Mouse (Mus musculus) lung, adult 2 months (tissue): Measurements from ENCODE around the gene Slc10a7. TPM values are rescaled to one million over a fixed set of nuclear protein-coding genes. Genes with fewer than 3 reads are reported as not detected.

Experiments
- DNase-seq: peaks from one replicate; pipeline ENCODE4 v3.0.0; 2022
- H3K4me1 ChIP-seq: fragments of 200-500 bp; 2 replicates; pipeline ENCODE4 v1.6.1; 2011; ENCODE audit warnings: low read length; ENCODE audit not compliant: control insufficient read depth, insufficient read depth
- H3K4me3 ChIP-seq: fragments of 200-500 bp; replicated peaks from 2 replicates; pipeline ENCODE3; 2011; ENCODE audit warnings: low read depth, mild to moderate bottlenecking, control low read depth, low read length; ENCODE audit errors: extremely low read depth
- CTCF ChIP-seq: fragments of 200-500 bp; IDR thresholded peaks from 2 replicates; pipeline ENCODE4 v1.5.1; 2011; ENCODE audit warnings: mild to moderate bottlenecking, low read length, control low read depth; ENCODE audit not compliant: insufficient read depth
- POLR2A ChIP-seq: fragments of 200-500 bp; IDR thresholded peaks from 2 replicates; pipeline ENCODE4 v1.6.1; 2011; ENCODE audit warnings: low read depth, mild to moderate bottlenecking, control low read depth, low read length, borderline replicate concordance; ENCODE audit errors: extremely low read depth
- WGBS: fragments of 180-500 bp; shearing (Covaris S2); methylation state at CpG from one replicate; pipeline ENCODE4 v1.1.7; 2018; 5-methylcytosine and 5-hydroxymethylcytosine counted together
- polyA plus RNA-seq: library from polyadenylated mRNA; depleted of rRNA; stranded (reverse); fragments of >200 nt; gene quantifications from 2 replicates; pipeline ENCODE4 v1.2.3, GENCODE M21; 2012

Slc10a7 gene
- polyA plus RNA-seq, 1 experiment = 14.1 TPM

DNA sequence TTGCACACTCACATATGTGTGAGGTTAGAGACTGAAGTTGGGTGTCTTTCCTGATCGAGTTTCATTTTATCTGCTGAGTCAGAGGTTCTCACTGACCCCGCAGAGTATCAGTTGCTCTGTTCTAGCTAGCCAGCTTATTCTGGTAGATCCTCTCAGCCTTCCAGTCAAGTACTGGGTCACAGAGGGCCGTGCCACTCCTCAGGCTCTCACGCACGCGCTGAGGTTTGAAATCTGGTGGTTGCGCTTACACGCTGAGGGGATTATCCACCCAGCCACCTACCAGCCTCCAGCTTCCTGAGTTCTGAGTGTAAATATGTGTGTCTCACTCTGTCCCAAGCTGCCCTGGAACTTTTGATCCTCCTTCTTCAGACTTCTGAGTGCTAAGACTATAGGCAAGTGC is 59.0 kb downstream of the Slc10a7 start:
- WGBS = 76% methylated on average over 8 of the region's 8 CpGs
- TF ChIP-seq CTCF = no peak
- no peak for TF ChIP-seq POLR2A

DNA sequence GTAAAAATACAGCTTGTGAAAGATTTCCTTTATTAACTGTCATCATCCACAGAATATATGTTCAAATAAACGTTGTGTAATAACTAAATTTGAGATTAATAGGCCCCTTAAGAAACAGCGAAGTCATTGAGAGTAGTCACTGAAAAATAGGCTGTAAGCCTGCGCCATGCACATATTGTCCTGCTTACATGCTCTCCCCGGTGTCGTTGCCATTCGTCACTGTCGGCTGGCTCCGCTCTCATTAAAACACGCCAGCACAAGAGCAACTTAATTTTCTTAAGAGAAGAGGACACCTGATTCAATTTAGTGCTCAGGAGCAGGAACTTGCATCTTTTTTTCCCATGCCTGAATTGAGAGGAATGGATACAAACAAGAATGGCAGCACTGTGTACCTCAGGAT is 62.4 kb downstream of the Slc10a7 start:
- no peak for TF ChIP-seq POLR2A
- TF ChIP-seq CTCF = no peak
- WGBS = 73% methylated on average over 9 of the region's 9 CpGs
- no peaks in the 10 kb centered on the region; the same call in 1 of the 2 replicates for H3K4me1 ChIP-seq
- DNase-seq = no peak
- no peak overlapping the region for H3K4me3 ChIP-seq

More for the DNA sequence above, 59.0 kb downstream of the Slc10a7 start:
- Histone ChIP-seq H3K4me3 (no peak overlapping the region), H3K4me1 (no peaks in the 10 kb centered on the region; the same call in 1 of the 2 replicates)
- DNase-seq = no peak

DNA sequence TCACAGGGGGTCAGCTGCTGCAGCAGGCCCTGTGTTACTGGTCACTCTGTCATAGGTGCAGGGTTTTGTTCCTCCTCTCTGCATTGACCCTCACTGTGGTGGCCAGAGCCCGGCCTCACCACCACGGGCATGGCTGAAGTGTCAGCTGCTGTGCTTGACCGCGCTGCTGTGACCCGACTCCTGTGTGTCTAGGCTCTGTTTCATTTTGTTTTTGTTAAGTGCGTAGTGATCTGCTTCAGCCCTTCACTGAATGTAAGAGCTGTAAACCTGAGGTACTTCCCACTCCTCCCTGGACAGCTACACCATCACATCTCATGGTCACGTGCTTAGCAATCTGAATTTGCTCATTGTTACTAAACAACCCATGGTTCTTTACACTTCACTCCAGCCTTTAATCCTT is 65.1 kb downstream of the Slc10a7 start:
- H3K4me3 ChIP-seq = no peak overlapping the region
- DNase-seq = no peak
- 89% methylated on average over 7 of the region's 7 CpGs for WGBS
- H3K4me1 ChIP-seq = no peaks in the 10 kb centered on the region; the same call in 1 of the 2 replicates
- TF ChIP-seq CTCF (no peak), POLR2A (no peak)

DNA sequence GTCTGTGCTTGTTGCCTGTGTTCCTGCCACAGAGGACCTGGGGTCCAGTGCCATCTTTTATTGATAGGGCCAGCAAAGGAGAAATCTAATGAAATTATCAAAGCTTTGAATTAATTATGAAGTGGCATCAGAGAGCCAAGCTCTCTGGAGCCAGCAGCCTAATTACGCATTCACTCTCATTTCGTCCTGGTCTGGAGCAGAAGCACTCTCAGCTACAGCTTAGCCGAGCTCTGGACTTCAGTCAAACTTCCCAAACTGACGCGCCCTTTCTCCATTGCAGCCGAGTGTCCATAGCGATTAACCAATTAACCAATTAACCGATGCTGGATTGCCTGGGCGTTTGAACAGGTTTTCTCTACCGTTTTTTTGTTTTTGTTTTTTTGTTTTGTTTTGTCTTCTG is 68.4 kb downstream of the Slc10a7 start:
- 86% methylated on average over 10 of the region's 10 CpGs for WGBS
- H3K4me3 ChIP-seq = no peak overlapping the region
- TF ChIP-seq CTCF (no peak), POLR2A (no peak)
- H3K4me1 ChIP-seq = no peaks in the 10 kb centered on the region
- DNase-seq = no peak

DNA sequence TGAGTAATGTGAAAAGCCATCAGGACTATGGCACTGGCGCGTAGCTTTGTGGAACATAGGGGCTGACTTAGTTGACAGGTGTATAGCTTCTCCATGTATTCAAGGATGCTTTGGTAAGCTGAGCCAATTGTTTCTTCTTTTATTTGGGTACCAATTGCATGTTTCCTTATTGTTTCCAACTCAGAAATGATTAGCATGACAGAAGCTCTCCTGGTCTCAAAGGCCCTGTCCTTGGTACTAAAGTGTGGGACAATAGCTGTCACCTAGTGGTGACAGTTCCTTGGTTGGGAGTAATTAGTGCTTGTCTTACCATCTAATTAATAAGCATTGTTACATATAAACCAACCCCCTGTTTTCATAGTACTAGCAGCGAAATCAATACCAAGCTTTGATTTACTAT is 68.9 kb downstream of the Slc10a7 start:
- no peaks in the 10 kb centered on the region for H3K4me1 ChIP-seq
- no peak overlapping the region for H3K4me3 ChIP-seq
- no peak for DNase-seq
- TF ChIP-seq CTCF = no peak
- TF ChIP-seq POLR2A = no peak
- WGBS = 94% methylated on average over 3 of the region's 3 CpGs

DNA sequence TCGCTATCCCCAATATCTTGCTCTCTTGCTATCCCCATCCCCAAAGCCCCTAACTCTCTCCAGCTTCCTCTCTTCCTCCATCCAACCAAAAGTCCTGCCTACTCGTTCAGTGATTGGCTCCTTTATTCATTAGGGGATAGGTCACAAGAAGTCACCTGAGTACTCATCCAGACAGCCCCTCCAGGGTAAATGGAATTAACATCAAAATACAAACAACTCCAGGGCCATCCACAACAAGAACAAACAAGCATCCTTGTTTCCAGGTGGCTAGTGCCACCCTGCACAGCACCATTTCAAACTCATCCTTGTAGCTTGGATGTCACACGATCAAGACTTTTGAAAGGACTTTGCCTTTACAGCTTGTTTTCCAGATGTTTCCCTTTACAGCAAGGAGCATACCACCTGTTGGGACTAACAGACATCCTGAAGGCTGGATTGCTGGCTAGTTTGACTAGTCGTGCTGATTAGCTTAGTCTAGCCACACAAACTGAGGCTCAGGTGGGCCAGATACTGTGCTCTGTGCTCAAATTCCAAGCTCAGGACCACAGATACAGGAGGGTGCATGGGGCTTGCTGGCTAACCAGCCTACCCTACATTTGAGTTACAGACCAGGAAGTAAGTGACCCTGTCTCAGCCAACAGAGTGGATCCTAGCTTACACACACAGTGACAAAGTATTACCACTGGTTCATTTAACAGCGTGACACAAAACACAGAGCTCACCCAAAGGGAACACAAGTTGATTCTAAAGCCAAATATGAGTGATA is 75.0 kb downstream of the Slc10a7 start:
- peaks cover 9% of the 10 kb centered on the region for H3K4me1 ChIP-seq
- TF ChIP-seq POLR2A (no peak), CTCF (no peak)
- 79% methylated on average over 5 of the region's 5 CpGs for WGBS
- no peak overlapping the region for H3K4me3 ChIP-seq
- no peak for DNase-seq

DNA sequence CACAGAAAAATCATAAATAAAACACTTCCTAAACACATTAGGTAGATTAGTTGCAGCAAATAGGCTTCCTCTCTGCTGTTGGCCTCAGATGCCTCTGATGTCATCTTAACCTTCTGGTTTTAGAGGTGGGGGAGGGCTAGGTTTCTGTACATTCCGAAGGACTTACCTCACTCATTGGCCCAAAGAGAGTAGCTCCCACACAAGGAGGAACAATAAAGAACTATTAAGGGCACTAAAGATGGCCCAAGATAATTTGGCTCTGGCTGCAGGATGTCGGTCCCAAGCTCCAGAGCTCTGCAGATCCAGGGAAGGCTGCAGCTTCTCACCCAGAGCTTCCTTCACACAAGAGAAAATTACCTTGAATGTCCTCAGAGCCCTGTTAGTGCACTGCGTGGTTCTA is 75.7 kb downstream of the Slc10a7 start:
- no peak for DNase-seq
- Histone ChIP-seq H3K4me3 (no peak overlapping the region), H3K4me1 (peaks cover 9% of the 10 kb centered on the region)
- no peak for TF ChIP-seq CTCF
- TF ChIP-seq POLR2A = no peak
- WGBS = 30% methylated on average over 3 of the region's 3 CpGs

DNA sequence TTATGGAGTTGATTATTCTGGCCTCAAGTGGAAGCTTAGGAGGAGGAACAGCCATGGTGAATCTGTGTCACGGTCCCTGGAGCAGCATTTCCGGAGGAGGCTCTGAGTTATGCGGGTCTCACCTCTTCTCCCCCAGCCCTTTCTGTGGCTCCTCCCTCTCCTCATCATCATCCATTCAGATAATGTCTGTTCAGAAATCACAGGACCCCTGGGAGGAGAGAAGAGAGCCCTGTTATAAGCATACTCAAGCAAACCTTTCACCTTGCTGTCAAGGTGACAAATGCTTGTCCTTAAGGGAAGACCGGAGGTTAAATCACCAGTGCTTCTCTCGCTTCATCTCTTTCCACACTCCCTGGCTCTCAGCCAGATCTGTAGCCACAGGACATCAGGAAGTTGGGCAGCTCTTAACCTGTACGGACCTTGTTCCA is 86.3 kb downstream of the Slc10a7 start:
- Histone ChIP-seq H3K4me1 (no peaks in the 10 kb centered on the region), H3K4me3 (no peak overlapping the region)
- TF ChIP-seq POLR2A (no peak), CTCF (no peak)
- DNase-seq = no peak
- 32% methylated on average over 6 of the region's 6 CpGs for WGBS

DNA sequence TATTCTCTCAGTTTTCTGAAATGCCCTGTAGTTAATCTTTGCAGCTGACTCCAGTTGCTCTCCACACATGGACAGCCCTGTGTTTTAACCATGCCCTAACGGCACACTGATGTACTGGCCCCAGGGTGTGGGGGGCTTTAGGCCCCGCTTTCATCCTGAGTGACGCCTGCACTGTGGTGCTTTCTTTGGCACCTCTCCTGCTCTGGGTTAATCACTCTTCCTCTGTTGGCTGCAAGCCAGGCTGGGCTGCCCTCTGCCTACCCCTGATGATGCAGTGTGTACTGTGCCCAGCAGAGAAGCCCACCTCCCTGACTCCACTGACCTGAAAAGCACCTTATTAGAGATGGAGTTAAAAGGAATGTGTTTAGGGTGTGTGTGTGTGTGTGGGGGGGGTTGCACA is 89.1 kb downstream of the Slc10a7 start:
- no peak for DNase-seq
- WGBS = 34% methylated on average over 3 of the region's 3 CpGs
- Histone ChIP-seq H3K4me3 (no peak overlapping the region), H3K4me1 (no peaks in the 10 kb centered on the region)
- TF ChIP-seq POLR2A = no peak
- TF ChIP-seq CTCF = no peak

DNA sequence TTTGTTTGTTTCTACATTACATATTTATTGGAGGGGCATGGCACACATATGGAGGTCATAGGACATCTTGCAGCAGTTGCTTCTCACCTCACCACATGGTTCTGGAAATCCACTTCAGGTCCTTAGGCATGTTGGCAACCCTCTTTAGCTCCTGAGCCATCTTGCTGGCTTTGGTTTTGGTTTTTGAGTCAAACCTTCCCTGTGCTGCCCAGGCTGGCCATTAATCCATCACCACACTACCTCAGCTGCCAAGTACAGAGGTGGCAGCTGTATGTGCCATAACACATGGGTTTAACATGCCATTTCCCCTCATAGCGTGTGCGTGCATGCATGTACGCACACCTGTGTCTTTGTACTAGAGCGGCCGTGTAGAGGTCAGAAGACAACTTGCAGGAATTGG is 93.9 kb downstream of the Slc10a7 start:
- no peak for DNase-seq
- Histone ChIP-seq H3K4me1 (no peaks in the 10 kb centered on the region), H3K4me3 (no peak overlapping the region)
- no peak for TF ChIP-seq CTCF
- no peak for TF ChIP-seq POLR2A
- WGBS = 98% methylated on average over 5 of the region's 5 CpGs
